Mouse (Mus musculus): ENCODE data around the gene Tgfb2.

Tgfb2 gene

GRCm38 (mm10) chr1:186702391-186703255, 3.2 kb downstream of the Tgfb2 start:
- DNase-seq (ENCODE audit: low read depth, low spot score) = no peak

GRCm38 (mm10) chr1:186701206-186701905, 4.4 kb downstream of the Tgfb2 start:
- DNase-seq (ENCODE audit: low read depth, low spot score) = no peak

GRCm38 (mm10) chr1:186700496-186700895, 5.3 kb downstream of the Tgfb2 start:
- DNase-seq (ENCODE audit: low read depth, low spot score) = no peak

- DNase-seq (ENCODE audit: low read depth, low spot score) = no peak
Observed at GRCm38 (mm10) chr1:186698583-186699338, 7.0 kb downstream of the Tgfb2 start.

GRCm38 (mm10) chr1:186696231-186696630, 9.6 kb downstream of the Tgfb2 start:
- DNase-seq (ENCODE audit: low read depth, low spot score) = no peak

- no peak for DNase-seq (ENCODE audit: low read depth, low spot score)
Observed at GRCm38 (mm10) chr1:186695361-186695760, 10.4 kb downstream of the Tgfb2 start.

- no peak for DNase-seq (ENCODE audit: low read depth, low spot score)
Observed at GRCm38 (mm10) chr1:186692370-186692769, 13.4 kb downstream of the Tgfb2 start.

- DNase-seq (ENCODE audit: low read depth, low spot score) = no peak
Observed at GRCm38 (mm10) chr1:186691708-186692107, 14.1 kb downstream of the Tgfb2 start.

GRCm38 (mm10) chr1:186684041-186684440, 21.7 kb downstream of the Tgfb2 start:
- DNase-seq (ENCODE audit: low read depth, low spot score) = no peak

GRCm38 (mm10) chr1:186682606-186683005, 23.2 kb downstream of the Tgfb2 start:
- no peak for DNase-seq (ENCODE audit: low read depth, low spot score)

- DNase-seq (ENCODE audit: low read depth, low spot score) = no peak
Observed at GRCm38 (mm10) chr1:186677614-186678013, 28.2 kb downstream of the Tgfb2 start.

GRCm38 (mm10) chr1:186676199-186676598, 29.6 kb downstream of the Tgfb2 start:
- DNase-seq (ENCODE audit: low read depth, low spot score) = no peak

- DNase-seq (ENCODE audit: low read depth, low spot score) = no peak
Observed at GRCm38 (mm10) chr1:186675263-186675662, 30.5 kb downstream of the Tgfb2 start.

GRCm38 (mm10) chr1:186674621-186675020, 31.2 kb downstream of the Tgfb2 start:
- no peak for DNase-seq (ENCODE audit: low read depth, low spot score)

GRCm38 (mm10) chr1:186673166-186673565, 32.6 kb downstream of the Tgfb2 start:
- no peak for DNase-seq (ENCODE audit: low read depth, low spot score)

- no peak for DNase-seq (ENCODE audit: low read depth, low spot score)
Observed at GRCm38 (mm10) chr1:186663412-186663811, 42.4 kb downstream of the Tgfb2 start.

- DNase-seq (ENCODE audit: low read depth, low spot score) = no peak
Observed at GRCm38 (mm10) chr1:186662996-186663395, 42.8 kb downstream of the Tgfb2 start.

- DNase-seq (ENCODE audit: low read depth, low spot score) = no peak
Observed at GRCm38 (mm10) chr1:186661206-186661921, 44.4 kb downstream of the Tgfb2 start.

GRCm38 (mm10) chr1:186658783-186659182, 47.0 kb downstream of the Tgfb2 start:
- DNase-seq (ENCODE audit: low read depth, low spot score) = no peak

GRCm38 (mm10) chr1:186657559-186658219, 48.1 kb downstream of the Tgfb2 start:
- DNase-seq (ENCODE audit: low read depth, low spot score) = no peak
